In the genomic region with DNA sequence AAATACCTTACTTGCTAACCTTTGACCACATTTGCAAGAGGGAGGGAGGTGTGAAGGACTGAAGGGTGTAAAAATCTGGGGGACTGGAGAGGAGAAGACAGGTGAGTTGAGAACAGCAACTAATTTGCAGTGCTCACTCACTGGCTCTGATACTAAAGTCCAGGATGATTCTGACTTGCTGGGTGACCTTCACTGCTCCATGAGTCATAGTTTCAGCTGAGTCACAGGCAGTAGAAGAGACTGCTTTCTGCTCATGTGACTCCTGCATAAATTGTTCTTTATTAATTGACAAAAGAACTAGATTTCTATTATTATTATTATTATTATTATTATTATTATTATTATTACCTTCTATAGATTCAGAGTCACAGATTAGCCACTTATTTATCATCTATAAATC, we compare ENCODE assay signal across 44 mouse cellular contexts. TPM values are rescaled to one million over a fixed set of nuclear protein-coding genes. Genes with fewer than 3 reads are reported as not detected.
DNase-seq lines count a peak whose midpoint lies in the region; ATAC-seq and TF ChIP-seq lines count a peak whose summit lies in the region.
"Had no signal": no experiment of that assay in that cellular context is flagged by ENCODE, and none has a peak within 500 bp of the region (broad histone marks: within the 10 kb centered on the region; RNA-seq: fewer than 3 reads in every experiment).

No protein-coding gene starts in this region.

- TF ChIP-seq EP300 in heart, adult 2 months (IDR thresholded peaks at IDR 0.05; ENCODE audit: insufficient read depth, low read depth, low read length): no peak
- no peak for TF ChIP-seq EP300 in lung, postnatal 0 days (IDR thresholded peaks at IDR 0.05)

- no peak overlapping the region for H3K9ac ChIP-seq in intestine, postnatal 0 days (ENCODE audit: low read depth, low read length)
- no peak overlapping the region for H3K9ac ChIP-seq in heart, adult 2 months (ENCODE audit: low read depth, low read length)
- H3K9ac ChIP-seq in lung, postnatal 0 days (replicated peaks; ENCODE audit: low read depth): no peak overlapping the region
- H3K9ac ChIP-seq: forebrain, embryonic 12.5 days; forebrain, postnatal 0 days; heart, embryonic 12.5 days; hindbrain, embryonic 14.5 days; liver, embryonic 12.5 days; liver, postnatal 0 days had no signal

- H3K36me3 ChIP-seq in intestine, postnatal 0 days (ENCODE audit: control insufficient read depth, insufficient read depth): no peaks in the 10 kb centered on the region
- H3K36me3 ChIP-seq in heart, adult 2 months (ENCODE audit: control insufficient read depth, insufficient read depth, low read length): no peaks in the 10 kb centered on the region
- no peaks in the 10 kb centered on the region for H3K36me3 ChIP-seq in lung, postnatal 0 days (ENCODE audit: insufficient read depth, low read length)
- H3K36me3 ChIP-seq: forebrain, embryonic 12.5 days; heart, embryonic 12.5 days; liver, embryonic 12.5 days had no signal

- no peaks in the 10 kb centered on the region for H3K27me3 ChIP-seq in intestine, postnatal 0 days (replicated peaks; ENCODE audit: control insufficient read depth, insufficient read depth, low read length)
- no peaks in the 10 kb centered on the region for H3K27me3 ChIP-seq in heart, adult 2 months (ENCODE audit: control insufficient read depth, insufficient read depth, low read length)
- H3K27me3 ChIP-seq in lung, postnatal 0 days (replicated peaks; ENCODE audit: insufficient read depth, low read length): no peaks in the 10 kb centered on the region
- H3K27me3 ChIP-seq: CH12.LX; forebrain, embryonic 12.5 days; heart, embryonic 12.5 days; liver, embryonic 12.5 days had no signal

- no peaks in the 10 kb centered on the region for H3K79me2 ChIP-seq in heart, adult 2 months (replicated peaks; ENCODE audit: control insufficient read depth, insufficient read depth, low read length)

- no peak overlapping the region for H3K4me3 ChIP-seq in intestine, postnatal 0 days (ENCODE audit: low read depth, low read length)
- no peak overlapping the region for H3K4me3 ChIP-seq in heart, adult 2 months
- H3K4me3 ChIP-seq in lung, postnatal 0 days (ENCODE audit: low read depth, low read length): no peak overlapping the region
- H3K4me3 ChIP-seq: erythroblast, embryonic 14.5 days; forebrain, embryonic 12.5 days; heart, embryonic 12.5 days; layer of hippocampus, adult 2 months; liver, embryonic 12.5 days had no signal

- TF ChIP-seq CTCF in intestine, postnatal 0 days (IDR thresholded peaks at IDR 0.05; ENCODE audit: low read depth): no peak
- no peak for TF ChIP-seq CTCF in heart, adult 2 months (IDR thresholded peaks at IDR 0.05)
- TF ChIP-seq CTCF in lung, postnatal 0 days (IDR thresholded peaks at IDR 0.05): no peak

- TF ChIP-seq POLR2A in heart, adult 2 months (IDR thresholded peaks at IDR 0.05; ENCODE audit: insufficient read depth, low read depth, low read length): no peak

- intact Hi-C loops in heart, postnatal 25 days (cut with DNase I): no loop called here
- intact Hi-C loops in heart, adult 2 months (cut with DNase I): no loop called here

- no peaks in the 10 kb centered on the region for H3K4me1 ChIP-seq in intestine, postnatal 0 days (replicated peaks; ENCODE audit: control insufficient read depth, insufficient read depth, low read length)
- no peaks in the 10 kb centered on the region for H3K4me1 ChIP-seq in heart, adult 2 months (ENCODE audit: control insufficient read depth, insufficient read depth, low read length)
- no peaks in the 10 kb centered on the region for H3K4me1 ChIP-seq in lung, postnatal 0 days (ENCODE audit: insufficient read depth, low read depth, low read length)
- H3K4me1 ChIP-seq: forebrain, embryonic 12.5 days; heart, embryonic 12.5 days; liver, embryonic 12.5 days had no signal

- no peak overlapping the region for H3K27ac ChIP-seq in intestine, postnatal 0 days (ENCODE audit: low read depth, low read length)
- H3K27ac ChIP-seq in heart, adult 2 months: no peak overlapping the region
- H3K27ac ChIP-seq in lung, postnatal 0 days (ENCODE audit: low read length): no peak overlapping the region
- H3K27ac ChIP-seq: forebrain, embryonic 12.5 days; hindbrain, embryonic 14.5 days; layer of hippocampus, adult 2 months; liver, embryonic 12.5 days; macrophage had no signal

- H3K4me2 ChIP-seq in intestine, postnatal 0 days (replicated peaks; ENCODE audit: low read depth): no peak overlapping the region
- no peak overlapping the region for H3K4me2 ChIP-seq in lung, postnatal 0 days (replicated peaks; ENCODE audit: low read depth, low read length)
- H3K4me2 ChIP-seq: forebrain, embryonic 12.5 days; heart, embryonic 12.5 days; hindbrain, embryonic 14.5 days; liver, embryonic 12.5 days had no signal

- DNase-seq in 3T3-L1 (ENCODE audit: low read depth, low spot score): peak; percentile 68
- DNase-seq in Muller cell, postnatal 12 days (ENCODE audit: inconsistent ontology term): peak; percentile 11
- DNase-seq in adrenal gland, postnatal 25 days: peak; percentile 3
- no peak for DNase-seq in heart, postnatal 25 days (ENCODE audit: low spot score)
- DNase-seq in heart, adult 2 months: no peak
- no peak for DNase-seq in lung, postnatal 0 days (ENCODE audit: low spot score)
- DNase-seq: B cell, adult 2 months; cerebellum, adult 2 months; cerebellum, postnatal 14 days; forebrain, postnatal 0 days; gastrocnemius, postnatal 25 days; heart, adult 18-20 months; kidney, adult 2 months; kidney, postnatal 36 days; liver, postnatal 0 days; lung, postnatal 10 days; midbrain, embryonic 14.5 days; right cerebral cortex, postnatal 25 days; spleen, adult 18-20 months; thymus, adult 18-20 months; thymus, postnatal 36 days had no signal

- ATAC-seq in intestine, postnatal 0 days: peak; percentile 70
- ATAC-seq in lung, postnatal 0 days: no peak
- ATAC-seq: forebrain, postnatal 0 days; liver, embryonic 12.5 days; liver, postnatal 0 days had no signal

- H3K9me3 ChIP-seq in intestine, postnatal 0 days (ENCODE audit: control insufficient read depth): no peaks in the 10 kb centered on the region
- H3K9me3 ChIP-seq in lung, postnatal 0 days (ENCODE audit: low read length): no peaks in the 10 kb centered on the region
- H3K9me3 ChIP-seq: forebrain, embryonic 12.5 days; heart, embryonic 12.5 days; liver, embryonic 12.5 days had no signal

RNA-seq across cellular contexts. Expression of a gene that starts 15.7 kb away (rescaled TPM):
- not detected in 2 replicates for total RNA-seq in adrenal gland, postnatal 25 days (2021)
- polyA plus RNA-seq in intestine, postnatal 0 days (2015; fragmentation: Nextera tagmentation; extraction: Ambion mirVana): not detected in 2 replicates
- not detected for total RNA-seq in heart, postnatal 25 days (2021)
- total RNA-seq in heart, adult 2 months (2021): not detected
- not detected in 2 replicates for polyA plus RNA-seq in heart, adult 2 months (2012; rRNA removed)
- not detected in 2 replicates for polyA plus RNA-seq in lung, postnatal 0 days (2015; fragmentation: Nextera tagmentation; extraction: Ambion mirVana)
- total RNA-seq: CH12.LX; ES-E14; forebrain, postnatal 0 days; gastrocnemius, postnatal 25 days; heart, adult 18-20 months; hematopoietic stem cell, adult 5-6 weeks; layer of hippocampus, adult 2 months; layer of hippocampus, postnatal 25 days; left cerebral cortex, adult 8-10 months; left cerebral cortex, postnatal 36 days; neutrophil, adult 5-6 weeks had no signal
- polyA plus RNA-seq: brain, embryonic 14.5 days; cerebellum, adult 2 months; cortical plate, adult 2 months; embryonic facial prominence, embryonic 14.5 days; erythroblast, embryonic 14.5 days; forebrain, embryonic 12.5 days; forebrain, postnatal 0 days; heart, embryonic 12.5 days; heart, postnatal 0 days; hindbrain, embryonic 14.5 days; kidney, adult 2 months; kidney, embryonic 16.5 days; limb, embryonic 14.5 days; liver, embryonic 12.5 days; liver, postnatal 0 days; macrophage; midbrain, embryonic 14.5 days; neural tube, embryonic 11.5 days; stomach, embryonic 16.5 days had no signal

RNA-seq across cellular contexts. Expression of a gene that starts 57.2 kb away (rescaled TPM):
- 4.3 and 7.6 TPM in 2 replicates for total RNA-seq in adrenal gland, postnatal 25 days (2021)
- polyA plus RNA-seq in intestine, postnatal 0 days (2015; fragmentation: Nextera tagmentation; extraction: Ambion mirVana): 0.50 and 0.64 TPM in 2 replicates
- 1 to 10 TPM in 1 of 2 experiments, under 1 TPM in 1; 0.70 to 1.5 TPM for total RNA-seq in heart, postnatal 25 days (2021)
- 1 to 10 TPM in 1 of 2 experiments, under 1 TPM in 1; 0.77 to 1.0 TPM for total RNA-seq in heart, adult 2 months (2021)
- polyA plus RNA-seq in heart, adult 2 months (2012; rRNA removed): 0.20 and 0.35 TPM in 2 replicates
- 0.60 and 1.1 TPM in 2 replicates for polyA plus RNA-seq in lung, postnatal 0 days (2015; fragmentation: Nextera tagmentation; extraction: Ambion mirVana)
- total RNA-seq: CH12.LX had no signal
- polyA plus RNA-seq: erythroblast, embryonic 14.5 days had no signal

Comparison
In these comparisons a context has a peak if more than half of its experiments do, and no peak if none do; other contexts are left out.
1. DNase-seq: peak in 3T3-L1 (single experiment), Muller cell, postnatal 12 days (single experiment) and adrenal gland, postnatal 25 days (single experiment); none in heart, postnatal 25 days (single experiment), heart, adult 2 months (0 of 2) and lung, postnatal 0 days (single experiment).